Mouse (Mus musculus) c-Kit-positive CD71-positive TER-119-negative erythroid progenitor cells, embryonic 14.5 days (primary cell): ENCODE results near the gene D11Wsu47e.

Source experiments
- DNase-seq: peaks from one replicate; pipeline ENCODE4 v3.0.0-alpha.2; 2013; ENCODE audit warnings: low read depth

The D11Wsu47e gene

GRCm38 (mm10) chr11:113666648-113667047 is 17.6 kb upstream of the D11Wsu47e start:
- DNase-seq = no peak

DNA sequence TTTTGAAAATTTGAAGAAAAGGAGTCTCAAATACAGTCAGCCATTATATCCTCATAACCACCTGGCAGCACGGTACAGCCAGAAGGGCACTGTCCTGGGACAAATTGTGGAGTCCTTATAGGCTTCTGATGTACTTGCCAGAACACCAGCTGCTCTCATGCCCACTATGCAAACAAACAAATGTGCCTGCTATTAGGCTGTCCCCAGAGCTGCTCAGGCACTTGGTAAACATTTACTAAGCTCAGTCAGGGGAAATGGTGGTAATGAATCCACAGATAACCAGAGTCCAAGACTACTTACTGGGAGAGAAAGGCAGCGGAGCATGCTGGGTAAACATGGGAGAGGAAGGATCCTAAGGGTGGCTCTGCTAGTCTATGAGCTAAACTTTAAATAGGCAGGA is 17.1 kb upstream of the D11Wsu47e start:
- DNase-seq = no peak

DNA sequence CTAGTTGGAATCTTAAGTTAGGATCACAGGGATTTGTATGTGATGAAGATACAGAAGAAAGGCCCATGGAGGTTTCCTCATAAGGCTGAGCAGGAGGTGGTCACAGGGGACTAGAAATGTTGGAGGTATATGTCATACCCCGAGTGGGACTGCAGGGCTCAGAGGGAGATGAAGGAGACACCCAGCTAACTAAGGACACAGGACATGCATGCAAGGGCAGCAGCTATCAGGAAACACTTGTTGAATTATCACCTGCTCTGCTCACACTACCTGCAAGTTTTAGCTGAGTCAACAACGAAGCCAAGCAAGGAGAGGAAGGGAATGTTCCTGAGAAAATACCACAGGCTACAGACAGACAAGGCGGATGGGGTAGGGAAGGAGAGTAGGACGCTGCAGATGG is 16.5 kb upstream of the D11Wsu47e start:
- DNase-seq = no peak

- no peak for DNase-seq
Measured at GRCm38 (mm10) chr11:113668857-113669256, 15.4 kb upstream of the D11Wsu47e start.

DNA sequence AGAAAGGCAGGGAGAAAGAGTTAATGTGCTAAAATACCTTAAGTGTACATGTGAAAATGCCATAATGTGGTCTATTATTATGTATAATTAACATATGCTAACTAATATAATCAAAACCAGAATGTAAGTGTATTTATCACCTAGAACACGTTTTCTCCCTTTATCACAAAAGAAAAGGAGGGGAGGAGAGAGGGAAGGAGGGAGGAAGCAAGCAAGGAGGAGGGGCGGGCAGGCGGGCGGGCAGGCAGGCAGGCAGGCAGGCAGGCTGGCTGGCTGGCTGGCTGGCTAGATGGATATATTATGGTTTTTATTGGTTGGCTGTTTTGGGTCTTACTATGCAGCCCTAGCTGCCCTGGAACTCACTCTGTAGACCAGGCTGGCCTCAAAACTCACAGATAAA is 14.5 kb upstream of the D11Wsu47e start:
- no peak for DNase-seq

GRCm38 (mm10) chr11:113673614-113674013 is 10.6 kb upstream of the D11Wsu47e start:
- DNase-seq = no peak

- no peak for DNase-seq
Measured at GRCm38 (mm10) chr11:113674595-113674994, 9.6 kb upstream of the D11Wsu47e start.

DNA sequence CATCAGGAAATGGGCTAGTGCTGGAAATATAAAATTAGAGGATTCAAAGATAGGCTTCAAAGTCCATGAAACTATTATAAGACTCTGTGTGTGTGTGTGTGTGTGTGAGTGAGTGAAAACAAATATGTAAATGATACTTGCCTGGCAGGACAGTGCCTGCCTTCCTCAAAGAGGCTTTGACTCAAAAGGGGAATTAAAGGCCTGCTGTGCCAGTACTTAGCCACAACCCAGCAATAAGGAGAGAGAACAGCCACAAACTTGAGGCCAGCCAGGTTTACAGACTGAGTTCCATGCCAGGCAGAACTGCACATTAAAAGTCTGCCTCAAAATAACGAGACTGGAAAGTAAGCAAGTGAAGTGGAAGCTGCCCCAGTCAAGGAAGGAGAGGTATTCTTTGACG is 7.4 kb upstream of the D11Wsu47e start:
- no peak for DNase-seq

- no peak for DNase-seq
Measured at GRCm38 (mm10) chr11:113677378-113677777, 6.8 kb upstream of the D11Wsu47e start.

GRCm38 (mm10) chr11:113678373-113678772 is 5.8 kb upstream of the D11Wsu47e start:
- no peak for DNase-seq

GRCm38 (mm10) chr11:113680954-113681353 is 3.3 kb upstream of the D11Wsu47e start:
- peak; percentile 61 for DNase-seq

DNA sequence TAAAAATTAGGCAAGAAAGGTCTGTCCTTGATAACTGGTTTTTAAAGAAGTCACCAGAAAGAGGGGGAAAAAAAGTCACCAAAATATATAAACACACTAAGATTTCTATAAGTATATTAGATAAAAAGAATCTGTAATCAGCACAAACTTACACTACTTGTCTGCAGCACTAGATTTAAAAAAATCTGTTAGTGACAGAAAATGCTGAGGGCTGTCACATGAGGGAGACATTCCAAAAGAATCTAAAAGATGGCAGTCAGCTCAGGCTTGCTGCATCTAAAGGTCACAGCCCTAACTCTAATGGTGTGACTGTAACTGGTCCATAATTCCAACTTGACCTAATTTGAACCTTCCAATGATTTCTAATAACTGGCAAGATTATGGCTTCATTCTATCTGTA is 2.2 kb upstream of the D11Wsu47e start:
- DNase-seq = no peak

DNA sequence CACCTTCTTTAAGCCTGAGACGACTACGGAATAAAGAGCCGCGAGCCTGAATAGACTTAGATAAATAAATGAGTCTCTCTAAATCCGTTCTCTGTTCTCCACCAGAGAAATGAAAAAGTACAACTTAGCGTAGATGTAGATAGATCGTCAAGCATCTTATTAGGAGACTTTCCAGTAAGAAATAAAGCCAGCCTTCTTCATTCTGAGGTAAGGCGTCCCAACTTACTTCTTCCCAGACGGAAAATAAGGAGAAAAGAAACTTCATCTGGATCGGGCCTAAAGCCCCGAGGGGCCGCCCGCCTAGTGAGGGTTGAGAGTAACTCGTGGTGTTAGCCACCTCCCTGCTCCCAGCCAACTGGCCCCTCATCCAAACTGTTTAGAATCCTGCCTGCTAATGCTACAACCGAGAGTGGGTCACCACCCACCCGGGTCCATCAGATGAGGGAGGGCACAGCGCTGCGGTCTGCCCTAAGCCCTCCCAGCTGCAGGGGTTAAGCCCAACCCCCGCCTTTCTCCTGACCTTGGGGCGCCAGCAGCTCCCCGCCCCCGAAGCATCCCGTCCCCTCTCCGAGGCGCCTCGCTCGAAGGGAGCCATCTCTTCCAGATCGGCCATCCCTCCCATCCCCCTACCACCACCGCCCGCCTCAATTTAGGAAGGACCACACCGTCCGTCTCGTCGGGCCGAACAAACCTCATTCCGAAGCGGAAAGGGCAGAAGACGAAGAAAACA is 1.1 kb upstream of the D11Wsu47e start:
- peak; percentile 30 for DNase-seq

DNA sequence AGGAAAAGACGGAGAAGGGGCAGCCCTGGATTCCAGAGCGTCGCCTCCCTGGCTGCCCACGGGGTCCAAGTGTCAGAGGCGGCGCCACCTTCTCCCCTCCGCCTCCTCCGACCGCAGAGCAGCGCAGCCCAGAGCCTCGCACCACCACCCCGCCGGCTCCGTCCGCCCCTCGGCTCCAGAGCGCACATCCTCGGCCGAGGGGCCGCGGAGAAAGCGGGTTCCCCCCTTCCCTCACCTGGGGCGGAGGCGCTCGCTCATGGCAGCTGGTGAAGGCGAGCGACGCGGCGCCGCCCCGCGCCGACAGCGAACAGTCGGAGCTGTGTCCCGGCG is 620 bp upstream of the D11Wsu47e start:
- no peak for DNase-seq

DNA sequence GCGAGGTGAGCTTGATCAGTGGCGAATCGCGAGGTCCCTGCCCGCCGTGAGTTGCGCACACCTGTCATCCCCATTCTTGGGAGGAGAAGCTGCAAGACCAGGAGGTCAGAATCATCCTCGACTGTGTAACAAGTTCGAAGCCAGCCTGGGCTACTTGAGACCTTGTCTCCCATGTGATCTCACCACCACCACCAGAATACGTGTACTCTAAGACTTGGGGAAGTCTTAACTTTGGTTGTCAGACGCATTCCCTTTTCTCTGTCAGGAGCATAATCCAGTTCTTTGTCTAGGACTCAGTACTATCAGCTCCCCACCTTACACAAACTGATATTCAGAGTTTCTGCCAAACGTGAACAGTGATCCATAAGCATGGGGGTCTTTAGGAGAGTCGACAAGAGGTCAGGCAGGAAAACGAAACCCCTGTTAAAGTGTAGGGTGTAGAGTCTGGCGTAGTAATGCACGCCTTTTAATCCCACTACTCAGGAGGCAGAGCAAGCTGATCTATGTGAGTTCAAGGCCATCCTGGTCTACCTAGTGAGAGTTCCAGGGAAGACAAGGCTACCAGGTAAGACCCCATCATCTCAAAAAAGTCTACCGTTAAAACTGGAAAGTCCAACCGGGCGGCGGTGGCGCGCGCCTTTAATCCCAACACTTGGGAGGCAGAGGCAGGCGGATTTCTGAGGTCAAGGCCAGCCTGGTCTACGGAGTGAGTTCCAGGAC is 655 bp downstream of the D11Wsu47e start:
- peak; percentile 36 for DNase-seq

DNA sequence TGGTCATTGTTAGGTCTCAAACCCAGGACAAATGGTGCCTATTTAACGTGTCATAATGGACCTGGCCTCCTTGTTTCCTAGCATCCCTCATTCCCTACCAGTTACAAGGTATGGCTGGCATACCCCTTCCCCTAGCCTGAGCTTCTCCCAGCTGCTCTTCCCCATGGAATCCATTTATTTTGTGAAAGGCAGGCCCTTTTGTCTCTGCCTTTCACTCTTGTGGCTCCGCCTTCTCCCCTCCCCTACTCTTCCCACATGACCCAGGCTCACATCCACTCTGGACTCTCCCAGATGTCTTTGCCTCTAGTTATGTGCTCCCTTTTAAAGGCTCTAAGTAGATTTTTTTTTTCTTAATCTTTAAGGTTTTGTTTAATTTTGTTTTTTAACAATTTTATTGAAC is 2.8 kb downstream of the D11Wsu47e start:
- no peak for DNase-seq

DNA sequence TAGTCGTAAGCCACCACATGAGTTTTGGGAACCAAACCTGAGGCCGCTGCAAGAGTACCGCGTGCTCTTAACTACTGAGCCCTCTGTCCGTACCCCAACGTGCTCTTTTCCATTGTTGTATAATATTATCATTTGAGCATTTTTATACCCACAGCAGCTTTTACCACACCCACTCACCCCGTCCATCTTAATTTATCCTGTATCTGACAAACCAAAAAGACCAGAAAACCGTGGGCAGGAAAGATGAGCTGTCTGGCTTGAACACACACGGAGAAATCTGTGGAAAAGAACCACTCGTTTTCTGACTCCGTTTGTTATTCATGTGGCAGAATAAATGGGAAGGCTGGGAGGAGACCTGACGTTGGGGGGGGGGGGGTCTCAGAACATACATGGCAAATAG is 6.3 kb downstream of the D11Wsu47e start:
- no peak for DNase-seq

DNA sequence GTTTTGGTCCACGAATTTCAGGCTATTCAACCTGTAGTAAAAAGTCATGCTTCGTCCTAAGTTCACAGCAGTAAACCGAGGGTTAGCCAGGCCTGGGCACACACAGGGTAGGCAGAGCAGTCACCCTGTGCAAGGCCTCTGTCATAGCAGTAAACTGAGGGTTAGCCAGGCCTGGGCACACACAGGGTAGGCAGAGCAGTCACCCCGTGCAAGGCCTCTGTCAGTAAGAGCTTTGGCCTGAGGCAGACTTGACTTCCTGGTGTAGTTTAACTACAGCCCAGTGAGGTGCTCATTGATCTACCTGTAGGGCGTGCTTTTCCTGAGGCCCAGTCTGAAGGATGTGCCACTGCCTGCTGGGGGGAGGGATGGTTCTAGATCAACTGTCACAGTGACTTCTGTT is 7.1 kb downstream of the D11Wsu47e start:
- no peak for DNase-seq

GRCm38 (mm10) chr11:113691851-113692250 is 7.6 kb downstream of the D11Wsu47e start:
- no peak for DNase-seq

- DNase-seq = no peak
Measured at GRCm38 (mm10) chr11:113697571-113697970, 13.4 kb downstream of the D11Wsu47e start.

- no peak for DNase-seq
Measured at GRCm38 (mm10) chr11:113698013-113698545, 13.9 kb downstream of the D11Wsu47e start.

DNA sequence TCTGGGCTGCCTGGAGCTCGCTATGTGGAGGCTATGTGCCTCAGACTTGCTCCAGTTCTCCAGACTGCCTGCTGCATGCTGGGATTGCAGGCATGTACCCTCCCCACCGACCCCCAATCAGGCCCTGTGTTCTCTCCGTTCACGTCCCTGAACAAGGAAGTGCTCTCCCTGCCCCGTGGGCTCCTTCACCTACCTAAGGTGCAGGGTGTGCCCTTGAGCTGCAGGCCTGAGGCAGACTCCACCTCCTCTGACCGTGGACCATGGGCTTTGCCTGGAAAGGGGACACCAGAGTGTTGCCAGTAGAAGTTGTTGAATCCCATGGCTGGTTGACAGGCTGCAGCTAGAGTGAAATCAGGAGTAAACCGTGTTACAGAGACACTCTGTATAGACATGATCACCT is 15.4 kb downstream of the D11Wsu47e start:
- DNase-seq = no peak

DNA sequence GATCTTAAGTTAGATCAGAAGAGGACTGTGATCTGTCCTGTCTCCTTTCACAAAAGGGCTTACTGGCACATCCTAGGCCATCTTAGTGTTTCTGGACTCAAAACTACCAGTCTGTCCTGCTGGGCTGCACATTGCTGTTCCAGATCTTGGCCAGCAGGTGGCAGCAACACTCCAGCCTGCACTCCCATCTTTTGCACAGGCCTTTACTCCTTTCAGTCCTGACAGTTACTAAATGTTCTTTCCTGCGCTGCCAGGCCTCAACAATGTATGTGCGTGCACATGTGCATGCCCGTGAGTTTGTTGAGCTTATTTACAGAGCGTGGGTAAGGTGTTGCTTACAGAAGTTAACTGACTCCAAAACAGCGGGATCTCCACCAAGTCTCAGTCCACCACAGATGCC is 19.5 kb downstream of the D11Wsu47e start:
- peak; percentile 47 for DNase-seq
